10 mouse cellular contexts compared by ENCODE assay signal in genomic region chr19:40433316-40433912, GRCm38 (mm10).
DNase-seq lines count a peak whose midpoint lies in the region; ATAC-seq and TF ChIP-seq lines count a peak whose summit lies in the region.
"Had no signal": no experiment of that assay in that cellular context is flagged by ENCODE, and none has a peak within 500 bp of the region (broad histone marks: within the 10 kb centered on the region; RNA-seq: fewer than 3 reads in every experiment).

No protein-coding gene starts in this region.

- peak; percentile 13; the same call in 1 of the 2 replicates for ATAC-seq in forebrain, postnatal 0 days

- no peaks in the 10 kb centered on the region for H3K36me3 ChIP-seq in forebrain, postnatal 0 days (ENCODE audit: insufficient read depth)
- H3K36me3 ChIP-seq in myocyte (ENCODE audit: control insufficient read depth, insufficient read depth): no peaks in the 10 kb centered on the region

- no peaks in the 10 kb centered on the region for H3K27me3 ChIP-seq in forebrain, postnatal 0 days (ENCODE audit: insufficient read depth, low read length)
- H3K27me3 ChIP-seq in myocyte (ENCODE audit: control insufficient read depth, insufficient read depth, insufficient read length): no peaks in the 10 kb centered on the region
- H3K27me3 ChIP-seq: limb, embryonic 13.5 days had no signal

- peak; percentile 32 for DNase-seq in adrenal gland, adult 2 months
- no peak for DNase-seq in adrenal gland, postnatal 4 days (ENCODE audit: low spot score in 2 of 2)
- DNase-seq in layer of hippocampus, postnatal 10 days (ENCODE audit: low spot score in 2 of 2): peak; percentile 34 to 48
- no peak for DNase-seq in layer of hippocampus, adult 11-12 months (ENCODE audit: low spot score)
- no peak for DNase-seq in forebrain, postnatal 0 days
- DNase-seq in retina, postnatal 1 day: no peak
- DNase-seq in spleen, postnatal 36 days (ENCODE audit: low spot score in 2 of 2): no peak
- DNase-seq: kidney, adult 11 months had no signal

- no peak overlapping the region for H3K9ac ChIP-seq in forebrain, postnatal 0 days
- H3K9ac ChIP-seq: limb, embryonic 13.5 days had no signal

- H3K79me2 ChIP-seq in myocyte (ENCODE audit: control insufficient read depth, insufficient read depth): no peaks in the 10 kb centered on the region

- no peak overlapping the region for H3K4me3 ChIP-seq in forebrain, postnatal 0 days (ENCODE audit: low read depth, low read length)
- no peak overlapping the region for H3K4me3 ChIP-seq in myocyte
- H3K4me3 ChIP-seq: limb, embryonic 13.5 days had no signal

- H3K4me1 ChIP-seq in forebrain, postnatal 0 days (ENCODE audit: insufficient read depth): peaks cover 14% of the 10 kb centered on the region

- no peak for TF ChIP-seq POLR2A in myocyte (IDR thresholded peaks at IDR 0.05; ENCODE audit: insufficient read length, low read depth)

- H3K4me2 ChIP-seq in forebrain, postnatal 0 days (ENCODE audit: low read depth): peak overlapping the region; percentile 7; the same call in 1 of the 2 replicates
- H3K4me2 ChIP-seq in myocyte (ENCODE audit: low read depth): peak overlapping the region; percentile 47
- H3K4me2 ChIP-seq: limb, embryonic 13.5 days had no signal

- H3ac ChIP-seq in myocyte (ENCODE audit: control insufficient read depth, insufficient read length): no peak overlapping the region

- no peak for TF ChIP-seq CTCF in forebrain, postnatal 0 days (IDR thresholded peaks at IDR 0.05; ENCODE audit: low read depth)

- H3K27ac ChIP-seq in forebrain, postnatal 0 days (ENCODE audit: low read depth, low read length): peak overlapping the region; percentile 84

- no peaks in the 10 kb centered on the region for H3K9me3 ChIP-seq in forebrain, postnatal 0 days (ENCODE audit: low read length)
- H3K9me3 ChIP-seq: limb, embryonic 13.5 days had no signal

- 31% methylated on average over 8 of the region's 8 CpGs for WGBS in forebrain, postnatal 0 days

TF ChIP-seq in myocyte, 11 proteins besides CTCF, POLR2A, EP300 and RAD21:
- TF ChIP-seq USF1 (IDR thresholded peaks at IDR 0.05; ENCODE audit: low read depth) (no peak), MYOD1 (IDR thresholded peaks at IDR 0.05; ENCODE audit: control insufficient read depth in 1 of 3, insufficient read length in 2 of 3, low read depth in 2 of 3) (peak; percentile 18 to 76 (median 60)), REST (IDR thresholded peaks at IDR 0.05; ENCODE audit: insufficient read depth, insufficient read length) (no peak), MYOG (IDR thresholded peaks at IDR 0.05; ENCODE audit: control insufficient read depth in 1 of 3, insufficient read depth in 1 of 3, insufficient read length in 2 of 3, low read depth in 2 of 3) (peak in 2 of 3 experiments; percentile 65 to 70)

Comparison
In these comparisons a context has a peak if more than half of its experiments do, and no peak if none do; other contexts are left out.
1. DNase-seq: peak in adrenal gland, adult 2 months (single experiment) and layer of hippocampus, postnatal 10 days (2 of 2); none in adrenal gland, postnatal 4 days (0 of 2), layer of hippocampus, adult 11-12 months (single experiment), forebrain, postnatal 0 days (single experiment), retina, postnatal 1 day (single experiment) and spleen, postnatal 36 days (0 of 2).